Mouse (Mus musculus): ENCODE measurements around the gene Gm10719. TPM values are rescaled to one million over a fixed set of nuclear protein-coding genes. Genes with fewer than 3 reads are reported as not detected.
"Not testable (repeated sequence)": the region's sequence is repeated elsewhere in the genome, so short reads cannot be mapped to it uniquely, and the experiment has no call there.

Gene Gm10719
- total RNA-seq (2015; ENCODE audit: low replicate concordance) = not detected in 2 replicates
- total RNA-seq (2017; ENCODE audit: low replicate concordance) = 18.1 and 20.0 TPM in 2 replicates

GRCm38 (mm10) chr9:3017108-3017507, at the start of gene Gm10719:
Gene Gm10719 (plus strand): TSS chr9:3017408.
- ATAC-seq (replicated peaks; ENCODE audit: low FRiP score, poor library complexity, severe bottlenecking) = not testable (repeated sequence)

DNA sequence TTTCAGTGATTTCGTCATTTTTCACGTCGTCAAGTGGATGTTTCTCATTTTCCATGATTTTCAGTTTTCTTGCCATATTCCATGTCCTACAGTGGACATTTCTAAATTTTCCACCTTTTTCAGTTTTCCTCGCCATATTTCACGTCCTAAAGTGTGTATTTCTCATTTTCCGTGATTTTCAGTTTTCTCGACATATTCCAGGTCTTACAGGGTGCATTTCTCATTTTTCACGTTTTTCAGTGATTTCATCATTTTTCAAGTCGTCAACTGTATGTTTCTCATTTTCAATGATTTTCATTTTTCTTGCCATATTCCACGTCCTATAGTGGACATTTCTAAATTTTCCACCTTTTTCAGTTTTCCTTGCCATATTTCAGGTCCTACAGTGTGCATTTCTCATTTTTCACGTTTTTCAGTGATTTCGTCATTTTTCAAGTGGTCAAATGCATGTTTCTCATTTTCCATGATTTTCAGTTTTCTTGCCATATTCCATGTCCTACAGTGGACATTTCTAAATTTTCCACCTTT, 16.7 kb upstream of the Gm10719 start, which contains the start of gene Gm10722:
Gm10722 (plus strand) TSS at position 478 of the 528 bp plus-strand sequence.
- ATAC-seq (replicated peaks; ENCODE audit: low FRiP score, poor library complexity, severe bottlenecking) = not testable (repeated sequence)

DNA sequence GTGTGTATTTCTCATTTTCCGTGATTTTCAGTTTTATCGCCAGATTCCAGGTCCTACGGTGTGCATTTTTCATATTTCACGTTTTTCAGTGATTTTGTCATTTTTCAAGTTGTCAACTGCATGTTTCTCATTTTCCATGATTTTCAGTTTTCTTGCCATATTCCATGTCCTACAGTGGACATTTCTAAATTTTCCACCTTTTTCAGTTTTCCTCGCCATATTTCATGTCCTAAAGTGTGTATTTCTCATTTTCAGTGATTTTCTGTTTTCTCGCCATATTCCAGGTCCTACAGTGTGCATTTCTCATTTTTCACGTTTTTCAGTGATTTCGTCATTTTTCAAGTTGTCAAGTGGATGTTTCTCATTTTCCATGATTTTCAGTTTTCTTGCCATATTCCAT, 16.2 kb upstream of the Gm10719 start:
- ATAC-seq (replicated peaks; ENCODE audit: low FRiP score, poor library complexity, severe bottlenecking) = not testable (repeated sequence)

- peak; percentile 48; the same call in 1 of the 2 replicates for ATAC-seq (replicated peaks; ENCODE audit: low FRiP score, poor library complexity, severe bottlenecking)
These were observed 15.1 kb upstream of the Gm10719 start for GRCm38 (mm10) chr9:3001948-3002659.

DNA sequence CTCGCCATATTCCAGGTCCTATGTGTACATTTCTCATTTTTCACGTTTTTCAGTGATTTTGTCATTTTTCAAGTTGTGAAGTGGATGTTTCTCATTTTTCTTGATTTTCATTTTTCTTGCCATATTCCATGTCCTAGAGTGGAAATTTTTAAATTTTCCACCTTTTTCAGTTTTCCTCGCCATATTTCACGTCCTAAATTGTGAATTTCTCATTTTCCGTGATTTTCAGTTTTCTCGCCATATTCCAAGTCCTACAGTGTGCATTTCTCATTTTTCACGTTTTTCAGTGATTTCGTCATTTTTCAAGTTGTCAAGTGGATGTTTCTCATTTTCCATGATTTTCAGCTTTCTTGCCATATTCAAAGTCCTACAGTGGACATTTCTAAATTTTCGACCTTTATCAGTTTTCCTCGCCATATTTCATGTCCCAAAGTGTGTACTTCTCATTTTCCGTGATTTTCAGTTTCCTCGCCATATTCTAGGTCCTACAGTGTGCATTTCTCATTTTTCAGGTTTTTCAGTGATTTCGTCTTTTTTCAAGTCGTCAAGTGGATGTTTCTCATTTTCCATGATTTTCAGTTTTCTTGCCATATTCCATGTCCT, 14.3 kb upstream of the Gm10719 start, which contains the start of gene Gm11168:
Gm11168 (plus strand) TSS at position 553 of the 603 bp plus-strand sequence.
- ATAC-seq (replicated peaks; ENCODE audit: low FRiP score, poor library complexity, severe bottlenecking) = not testable (repeated sequence)

DNA sequence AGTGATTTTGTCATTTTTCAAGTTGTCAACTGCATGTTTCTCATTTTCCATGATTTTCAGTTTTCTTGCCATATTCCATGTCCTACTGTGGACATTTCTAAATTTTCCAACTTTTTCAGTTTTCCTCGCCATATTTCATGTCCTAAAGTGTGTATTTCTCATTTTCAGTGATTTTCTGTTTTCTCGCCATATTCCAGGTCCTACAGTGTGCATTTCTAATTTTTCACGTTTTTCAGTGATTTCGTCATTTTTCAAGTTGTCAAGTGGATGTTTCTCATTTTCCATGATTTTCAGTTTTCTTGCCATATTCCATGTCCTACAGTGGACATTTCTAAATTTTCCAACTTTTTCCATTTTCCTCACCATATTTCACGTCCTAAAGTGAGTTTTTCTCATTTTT, 11.0 kb upstream of the Gm10719 start:
- peak; percentile 50 for ATAC-seq (replicated peaks; ENCODE audit: low FRiP score, poor library complexity, severe bottlenecking)

GRCm38 (mm10) chr9:3006636-3007035, 10.6 kb upstream of the Gm10719 start:
- not testable (repeated sequence) for ATAC-seq (replicated peaks; ENCODE audit: low FRiP score, poor library complexity, severe bottlenecking)

GRCm38 (mm10) chr9:3007272-3007671, 9.9 kb upstream of the Gm10719 start:
- ATAC-seq (replicated peaks; ENCODE audit: low FRiP score, poor library complexity, severe bottlenecking) = peak; percentile 38

DNA sequence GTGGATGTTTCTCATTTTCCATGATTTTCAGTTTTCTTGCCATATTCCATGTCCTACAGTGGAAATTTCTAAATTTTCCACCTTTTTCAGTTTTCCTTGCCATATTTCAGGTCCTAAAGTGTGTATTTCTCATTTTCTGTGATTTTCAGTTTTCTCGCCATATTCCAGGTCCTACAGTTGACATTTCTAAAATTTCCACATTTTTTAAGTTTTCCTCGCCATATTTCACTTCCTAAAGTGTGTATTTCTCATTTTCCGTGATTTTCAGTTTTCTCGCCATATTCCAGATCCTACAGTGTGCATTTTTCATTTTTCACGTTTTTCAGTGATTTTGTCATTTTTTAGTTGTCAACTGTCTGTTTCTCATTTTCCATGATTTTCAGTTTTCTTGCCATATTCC, 7.9 kb upstream of the Gm10719 start:
- peak; percentile 48 for ATAC-seq (replicated peaks; ENCODE audit: low FRiP score, poor library complexity, severe bottlenecking)

- ATAC-seq (replicated peaks; ENCODE audit: low FRiP score, poor library complexity, severe bottlenecking) = peak; percentile 58
These were observed 5.1 kb upstream of the Gm10719 start for GRCm38 (mm10) chr9:3012054-3012621.

DNA sequence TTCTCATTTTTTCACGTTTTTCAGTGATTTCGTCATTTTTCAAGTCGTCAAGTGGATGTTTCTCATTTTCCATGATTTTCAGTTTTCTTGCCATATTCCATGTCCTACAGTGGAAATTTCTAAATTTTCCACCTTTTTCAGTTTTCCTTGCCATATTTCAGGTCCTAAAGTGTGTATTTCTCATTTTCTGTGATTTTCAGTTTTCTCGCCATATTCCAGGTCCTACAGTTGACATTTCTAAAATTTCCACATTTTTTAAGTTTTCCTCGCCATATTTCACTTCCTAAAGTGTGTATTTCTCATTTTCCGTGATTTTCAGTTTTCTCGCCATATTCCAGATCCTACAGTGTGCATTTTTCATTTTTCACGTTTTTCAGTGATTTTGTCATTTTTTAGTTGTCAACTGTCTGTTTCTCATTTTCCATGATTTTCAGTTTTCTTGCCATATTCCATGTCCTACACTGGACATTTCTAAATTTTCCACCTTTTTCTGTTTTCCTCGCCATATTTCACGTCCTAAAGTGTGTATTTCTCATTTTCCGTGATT, 4.4 kb upstream of the Gm10719 start, which contains the start of gene Gm10721:
Gm10721 (plus strand) TSS at position 408 of the 547 bp plus-strand sequence.
- ATAC-seq (replicated peaks; ENCODE audit: low FRiP score, poor library complexity, severe bottlenecking) = peak; percentile 56

DNA sequence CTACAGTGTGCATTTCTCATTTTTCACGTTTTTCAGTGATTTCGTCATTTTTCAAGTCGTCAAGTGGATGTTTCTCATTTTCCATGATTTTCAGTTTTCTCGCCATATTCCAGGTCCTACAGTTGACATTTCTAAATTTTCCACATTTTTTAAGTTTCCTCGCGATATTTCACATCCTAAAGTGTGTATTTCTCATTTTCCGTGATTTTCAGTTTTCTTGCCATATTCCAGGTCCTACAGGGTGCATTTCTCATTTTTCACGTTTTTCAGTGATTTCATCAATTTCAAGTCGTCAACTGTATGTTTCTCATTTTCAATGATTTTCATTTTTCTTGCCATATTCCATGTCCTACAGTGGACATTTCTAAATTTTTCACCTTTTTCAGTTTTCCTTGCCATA, 1.9 kb upstream of the Gm10719 start, which contains the start of gene Gm10720:
Gm10720 (plus strand) TSS at position 301 of the 400 bp plus-strand sequence.
- not testable (repeated sequence) for ATAC-seq (replicated peaks; ENCODE audit: low FRiP score, poor library complexity, severe bottlenecking)

DNA sequence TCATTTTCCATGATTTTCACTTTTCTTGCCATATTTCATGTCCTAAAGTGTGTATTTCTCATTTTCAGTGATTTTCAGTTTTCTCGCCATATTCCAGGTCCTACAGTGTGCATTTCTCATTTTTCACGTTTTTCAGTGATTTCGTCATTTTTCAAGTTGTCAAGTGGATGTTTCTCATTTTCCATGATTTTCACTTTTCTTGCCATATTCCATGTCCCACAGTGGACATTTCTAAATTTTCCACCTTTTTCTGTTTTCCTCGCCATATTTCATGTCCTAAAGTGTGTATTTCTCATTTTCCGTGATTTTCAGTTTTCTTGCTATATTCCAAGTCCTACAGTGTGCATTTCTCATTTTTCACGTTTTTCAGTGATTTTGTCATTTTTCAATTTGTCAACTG, 1.3 kb upstream of the Gm10719 start:
- not testable (repeated sequence) for ATAC-seq (replicated peaks; ENCODE audit: low FRiP score, poor library complexity, severe bottlenecking)

GRCm38 (mm10) chr9:3018944-3019343, 1.7 kb downstream of the Gm10719 start:
- ATAC-seq (replicated peaks; ENCODE audit: low FRiP score, poor library complexity, severe bottlenecking) = not testable (repeated sequence)

DNA sequence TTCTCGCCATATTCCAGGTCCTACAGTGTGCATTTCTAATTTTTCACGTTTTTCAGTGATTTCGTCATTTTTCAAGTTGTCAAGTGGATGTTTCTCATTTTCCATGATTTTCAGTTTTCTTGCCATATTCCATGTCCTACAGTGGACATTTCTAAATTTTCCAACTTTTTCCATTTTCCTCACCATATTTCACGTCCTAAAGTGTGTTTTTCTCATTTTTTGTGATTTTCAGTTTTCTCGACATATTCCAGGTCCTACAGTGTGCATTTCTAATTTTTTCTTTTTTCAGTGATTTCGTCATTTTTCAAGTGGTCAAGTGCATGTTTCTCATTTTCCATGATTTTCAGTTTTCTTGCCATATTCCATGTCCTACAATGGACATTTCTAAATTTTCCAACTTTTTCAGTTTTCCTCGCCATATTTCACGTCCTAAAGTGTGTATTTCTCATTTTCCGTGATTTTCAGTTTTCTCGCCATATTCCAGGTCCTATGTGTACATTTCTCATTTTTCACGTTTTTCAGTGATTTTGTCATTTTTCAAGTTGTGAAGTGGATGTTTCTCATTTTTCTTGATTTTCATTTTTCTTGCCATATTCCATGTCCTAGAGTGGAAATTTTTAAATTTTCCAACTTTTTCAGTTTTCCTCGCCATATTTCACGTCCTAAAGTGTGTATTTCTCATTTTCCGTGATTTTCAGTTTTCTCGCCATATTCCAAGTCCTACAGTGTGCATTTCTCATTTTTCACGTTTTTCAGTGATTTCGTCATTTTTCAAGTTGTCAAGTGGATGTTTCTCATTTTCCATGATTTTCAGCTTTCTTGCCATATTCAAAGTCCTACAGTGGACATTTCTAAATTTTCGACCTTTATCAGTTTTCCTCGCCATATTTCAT, 2.9 kb downstream of the Gm10719 start:
- ATAC-seq (replicated peaks; ENCODE audit: low FRiP score, poor library complexity, severe bottlenecking) = peak; percentile 57

DNA sequence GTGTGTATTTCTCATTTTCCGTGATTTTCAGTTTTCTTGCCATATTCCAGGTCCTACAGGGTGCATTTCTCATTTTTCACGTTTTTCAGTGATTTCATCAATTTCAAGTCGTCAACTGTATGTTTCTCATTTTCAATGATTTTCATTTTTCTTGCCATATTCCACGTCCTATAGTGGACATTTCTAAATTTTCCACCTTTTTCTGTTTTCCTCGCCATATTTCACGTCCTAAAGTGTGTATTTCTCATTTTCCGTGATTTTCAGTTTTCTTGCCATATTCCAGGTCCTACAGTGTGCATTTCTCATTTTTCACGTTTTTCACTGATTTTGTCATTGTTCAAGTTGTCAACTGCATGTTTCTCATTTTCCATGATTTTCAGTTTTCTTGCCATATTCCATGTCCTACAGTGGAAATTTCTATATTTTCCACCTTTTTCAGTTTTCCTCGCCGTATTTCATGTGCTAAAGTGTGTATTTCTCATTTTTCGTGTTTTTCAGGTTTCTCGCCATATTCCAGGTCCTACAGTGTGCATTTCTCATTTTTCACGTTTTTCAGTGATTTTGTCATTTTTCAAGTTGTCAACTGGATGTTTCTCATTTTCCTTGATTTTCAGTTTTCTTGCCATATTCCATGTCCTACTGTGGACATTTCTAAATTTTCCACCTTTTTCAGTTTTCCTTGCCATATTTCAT, 5.3 kb downstream of the Gm10719 start:
- ATAC-seq (replicated peaks; ENCODE audit: low FRiP score, poor library complexity, severe bottlenecking) = not testable (repeated sequence)

DNA sequence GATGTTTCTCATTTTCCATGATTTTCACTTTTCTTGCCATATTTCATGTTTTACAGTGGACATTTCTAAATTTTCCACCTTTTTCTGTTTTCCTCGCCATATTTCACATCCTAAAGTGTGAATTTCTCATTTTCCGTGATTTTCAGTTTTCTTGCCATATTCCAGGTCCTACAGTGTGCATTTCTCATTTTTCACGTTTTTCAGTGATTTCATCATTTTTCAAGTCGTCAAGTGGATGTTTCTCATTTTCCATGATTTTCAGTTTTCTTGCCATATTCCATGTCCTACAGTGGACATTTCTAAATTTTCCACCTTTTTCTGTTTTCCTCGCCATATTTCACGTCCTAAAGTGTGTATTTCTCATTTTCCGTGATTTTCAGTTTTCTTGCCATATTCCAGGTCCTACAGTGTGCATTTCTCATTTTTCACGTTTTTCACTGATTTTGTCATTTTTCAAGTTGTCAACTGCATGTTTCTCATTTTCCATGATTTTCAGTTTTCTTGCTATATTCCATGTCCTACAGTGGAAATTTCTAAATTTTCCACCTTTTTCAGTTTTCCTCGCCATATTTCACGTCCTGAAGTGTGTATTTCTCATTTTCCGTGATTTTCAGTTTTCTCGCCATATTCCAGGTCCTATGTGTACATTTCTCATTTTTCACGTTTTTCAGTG, 6.2 kb downstream of the Gm10719 start, which contains the start of gene Gm10718:
Gm10718 (plus strand) TSS at position 236 of the 673 bp plus-strand sequence.
- ATAC-seq (replicated peaks; ENCODE audit: low FRiP score, poor library complexity, severe bottlenecking) = not testable (repeated sequence)
